Mouse (Mus musculus) C2C12 (cell line): ENCODE measurements around the gene Slc44a5.

Experiments used
- CTCF ChIP-seq: IDR thresholded peaks from one replicate; pipeline ENCODE4 v1.5.1; 2011; ENCODE audit not compliant: control insufficient read depth, insufficient read depth, insufficient read length
- MAX ChIP-seq: IDR thresholded peaks from one replicate; pipeline ENCODE4 v1.6.1; 2011; ENCODE audit warnings: mild to moderate bottlenecking, control low read depth
- USF1 ChIP-seq: IDR thresholded peaks from one replicate; pipeline ENCODE4 v1.6.1; 2011; ENCODE audit warnings: low read depth, mild to moderate bottlenecking, control low read depth, moderate library complexity

DNA sequence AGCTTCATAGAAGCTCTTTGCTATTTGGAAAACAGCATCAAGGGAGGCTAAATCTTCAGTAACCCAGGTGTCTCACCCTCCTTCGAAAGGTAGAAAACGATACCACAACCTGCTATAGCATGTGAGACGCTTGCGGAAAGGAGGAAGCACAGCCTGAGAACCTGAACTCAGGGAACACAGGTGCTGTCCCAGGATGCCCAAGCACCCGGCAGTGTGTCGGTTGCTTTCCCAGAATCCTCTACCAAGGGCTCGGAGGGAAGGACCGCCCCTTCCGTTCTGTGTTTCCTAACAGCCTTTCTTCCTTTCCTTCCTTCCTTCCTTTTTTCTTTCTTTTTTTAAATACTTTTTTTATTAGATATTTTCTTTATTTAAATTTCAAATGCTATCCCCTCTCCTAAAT lies 326.8 kb downstream of the Slc44a5 start:
- no peak for TF ChIP-seq CTCF
- no peak for TF ChIP-seq MAX
- TF ChIP-seq USF1: no peak
